Mouse (Mus musculus): ENCODE data around the gene Aldh3a2. TPM values are rescaled to one million over a fixed set of nuclear protein-coding genes. Genes with fewer than 3 reads are reported as not detected.
"Not testable (repeated sequence)": the region's sequence is repeated elsewhere in the genome, so short reads cannot be mapped to it uniquely, and the experiment has no call there.

Aldh3a2 gene
- total RNA-seq (2021): 10 to 100 TPM; 30.6 to 35.2 TPM

GRCm38 (mm10) chr11:61266551-61267533 lies at the start of gene Aldh3a2:
Aldh3a2 (minus strand) TSS chr11:61267464.
- peak; percentile 92 for DNase-seq (ENCODE audit: low spot score)
- intact Hi-C loops (cut with DNase I): loop anchor here (5.0 to 10.0 kb wide), 2 partner anchors 35 to 238 kb away; partner anchors contain the start of gene B9d1

- intact Hi-C loops (cut with DNase I): no loop called here
- no peak for DNase-seq (ENCODE audit: low spot score)
Measured at GRCm38 (mm10) chr11:61316864-61317263, 49.6 kb upstream of the Aldh3a2 start.

GRCm38 (mm10) chr11:61310321-61310720 lies 43.1 kb upstream of the Aldh3a2 start:
- DNase-seq (ENCODE audit: low spot score): no peak
- intact Hi-C loops (cut with DNase I): no loop called here

- intact Hi-C loops (cut with DNase I): no loop called here
- no peak for DNase-seq (ENCODE audit: low spot score)
Measured at GRCm38 (mm10) chr11:61309831-61310230, 42.6 kb upstream of the Aldh3a2 start.

GRCm38 (mm10) chr11:61307795-61308194 lies 40.5 kb upstream of the Aldh3a2 start:
- no peak for DNase-seq (ENCODE audit: low spot score)
- intact Hi-C loops (cut with DNase I): no loop called here

GRCm38 (mm10) chr11:61305377-61305776 lies 38.1 kb upstream of the Aldh3a2 start:
- intact Hi-C loops (cut with DNase I): no loop called here
- no peak for DNase-seq (ENCODE audit: low spot score)

- DNase-seq (ENCODE audit: low spot score): not testable (repeated sequence)
- intact Hi-C loops (cut with DNase I): loop anchor here (5.0 kb wide), 1 partner anchor 37 kb away; the partner anchor contains the start of gene Aldh3a2
Measured at GRCm38 (mm10) chr11:61304535-61304934, 37.3 kb upstream of the Aldh3a2 start.

GRCm38 (mm10) chr11:61300716-61301392 lies 33.6 kb upstream of the Aldh3a2 start:
- DNase-seq (ENCODE audit: low spot score): no peak
- intact Hi-C loops (cut with DNase I): loop anchor here (5.0 kb wide), 1 partner anchor 34 kb away; the partner anchor contains the start of gene Aldh3a2

- intact Hi-C loops (cut with DNase I): loop anchor here (5.0 kb wide), 1 partner anchor 33 kb away; the partner anchor contains the start of gene Aldh3a2
- DNase-seq (ENCODE audit: low spot score): no peak
Measured at GRCm38 (mm10) chr11:61300205-61300604, 32.9 kb upstream of the Aldh3a2 start.

- intact Hi-C loops (cut with DNase I): no loop called here
- no peak for DNase-seq (ENCODE audit: low spot score)
Measured at GRCm38 (mm10) chr11:61297901-61298300, 30.6 kb upstream of the Aldh3a2 start.

GRCm38 (mm10) chr11:61297326-61297725 lies 30.1 kb upstream of the Aldh3a2 start:
- intact Hi-C loops (cut with DNase I): no loop called here
- no peak for DNase-seq (ENCODE audit: low spot score)

- intact Hi-C loops (cut with DNase I): no loop called here
- no peak for DNase-seq (ENCODE audit: low spot score)
Measured at GRCm38 (mm10) chr11:61296556-61296955, 29.3 kb upstream of the Aldh3a2 start.

- intact Hi-C loops (cut with DNase I): no loop called here
- no peak for DNase-seq (ENCODE audit: low spot score)
Measured at GRCm38 (mm10) chr11:61295556-61295955, 28.3 kb upstream of the Aldh3a2 start.

- intact Hi-C loops (cut with DNase I): no loop called here
- no peak for DNase-seq (ENCODE audit: low spot score)
Measured at GRCm38 (mm10) chr11:61294431-61294830, 27.2 kb upstream of the Aldh3a2 start.

- intact Hi-C loops (cut with DNase I): no loop called here
- no peak for DNase-seq (ENCODE audit: low spot score)
Measured at GRCm38 (mm10) chr11:61293251-61293650, 26.0 kb upstream of the Aldh3a2 start.

- DNase-seq (ENCODE audit: low spot score): no peak
- intact Hi-C loops (cut with DNase I): no loop called here
Measured at GRCm38 (mm10) chr11:61284323-61284722, 17.1 kb upstream of the Aldh3a2 start.

- no peak for DNase-seq (ENCODE audit: low spot score)
- intact Hi-C loops (cut with DNase I): no loop called here
Measured at GRCm38 (mm10) chr11:61283414-61284049, 16.3 kb upstream of the Aldh3a2 start.

GRCm38 (mm10) chr11:61278445-61279077 lies 11.3 kb upstream of the Aldh3a2 start:
- intact Hi-C loops (cut with DNase I): no loop called here
- DNase-seq (ENCODE audit: low spot score): no peak

- intact Hi-C loops (cut with DNase I): no loop called here
- DNase-seq (ENCODE audit: low spot score): no peak
Measured at GRCm38 (mm10) chr11:61277937-61278336, 10.7 kb upstream of the Aldh3a2 start.

- intact Hi-C loops (cut with DNase I): no loop called here
- DNase-seq (ENCODE audit: low spot score): no peak
Measured at GRCm38 (mm10) chr11:61276482-61276881, 9.2 kb upstream of the Aldh3a2 start.

Data from heart, postnatal 25 days (tissue).